8 mouse cellular contexts compared by ENCODE assay signal in the genomic region with DNA sequence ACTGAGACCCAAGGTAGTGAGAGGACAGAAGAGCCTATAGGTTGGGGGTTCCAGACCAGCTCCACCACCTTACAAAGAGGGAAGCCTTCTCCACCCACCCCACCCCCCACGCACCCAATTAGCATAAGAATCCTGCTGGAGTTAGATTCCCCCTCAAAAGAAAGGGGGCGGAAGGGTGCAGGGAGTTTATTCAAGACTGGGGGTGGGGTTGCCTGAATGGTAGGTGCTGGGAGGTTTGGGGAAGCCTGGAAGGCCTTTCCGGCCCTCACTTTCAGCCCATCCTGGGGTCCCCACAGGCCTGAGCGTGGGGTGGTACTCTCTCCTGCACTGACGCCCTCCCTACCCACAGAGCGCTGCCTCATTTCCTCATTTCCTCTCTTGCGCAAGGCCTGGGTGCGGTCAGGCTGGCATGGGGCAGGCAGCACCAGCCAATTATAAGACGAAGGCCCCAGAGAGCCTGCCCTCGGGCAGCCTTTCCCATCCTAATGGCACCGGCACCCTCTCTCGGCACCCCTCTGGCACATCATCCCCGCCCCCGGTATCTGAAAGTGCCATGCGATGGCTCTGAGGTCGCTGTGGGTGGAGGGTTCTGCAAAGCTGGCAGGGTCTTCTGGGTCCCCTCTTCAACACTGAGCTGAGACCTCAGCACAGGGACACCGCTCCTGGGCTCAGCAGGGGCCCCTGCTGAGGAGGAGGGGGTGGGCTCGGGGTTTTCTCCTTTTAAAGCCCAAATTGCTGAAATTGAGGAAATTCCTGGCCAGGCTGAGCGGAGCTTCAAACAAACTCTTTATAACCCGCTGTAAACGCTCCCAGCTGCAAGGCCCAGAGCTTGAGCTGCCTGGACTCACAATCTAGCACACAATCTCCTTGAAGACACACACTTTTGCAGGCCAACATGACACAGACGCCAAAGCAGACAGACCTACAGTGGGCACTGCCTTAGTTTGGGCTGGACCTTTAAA. TPM values are rescaled to one million over a fixed set of nuclear protein-coding genes. Genes with fewer than 3 reads are reported as not detected.
A peak's percentile ranks its signal among the peaks of the same experiment; 100 is the strongest.
DNase-seq lines count a peak whose midpoint lies in the region; ATAC-seq and TF ChIP-seq lines count a peak whose summit lies in the region.

No protein-coding gene starts in this region.

- H3K9me3 ChIP-seq in forebrain, postnatal 0 days (ENCODE audit: low read length): no peaks in the 10 kb centered on the region
- H3K9me3 ChIP-seq in intestine, embryonic 15.5 days: no peaks in the 10 kb centered on the region

- whole genome bisulfite sequencing in forebrain, postnatal 0 days: 19% methylated on average over 22 of the region's 22 CpGs
- WGBS in intestine, embryonic 15.5 days: 20% methylated on average over 22 of the region's 22 CpGs
- 2% methylated on average over 22 of the region's 22 CpGs for WGBS in lung, adult 2 months

- H3K4me3 ChIP-seq in forebrain, postnatal 0 days (ENCODE audit: low read depth, low read length): no peak overlapping the region
- peak overlapping the region; percentile 53 for H3K4me3 ChIP-seq in intestine, embryonic 15.5 days (replicated peaks)
- peak overlapping the region; percentile 67 for H3K4me3 ChIP-seq in lung, adult 2 months (replicated peaks; ENCODE audit: extremely low read depth, low read depth, low read length)

- H3K36me3 ChIP-seq in forebrain, postnatal 0 days (ENCODE audit: insufficient read depth): peaks cover 6% of the 10 kb centered on the region; the same call in 1 of the 2 replicates
- H3K36me3 ChIP-seq in intestine, embryonic 15.5 days: no peaks in the 10 kb centered on the region

- 0 out of 2 replicates have a peak overlapping the region, but pooled peaks have one; percentile 26 for H3K9ac ChIP-seq in forebrain, postnatal 0 days
- H3K9ac ChIP-seq in intestine, embryonic 15.5 days: peak overlapping the region; percentile 15

- DNase-seq in forebrain, postnatal 0 days: no peak
- peak; percentile 91 for DNase-seq in lung, adult 2 months
- peak; percentile 29 for DNase-seq in ovary, postnatal 10 days (ENCODE audit: low spot score)
- DNase-seq in left cerebral cortex, postnatal 36 days (ENCODE audit: low spot score in 2 of 2): no peak
- DNase-seq in thymus, postnatal 10 days (ENCODE audit: low spot score in 2 of 2): no peak

- intact Hi-C loops in left cerebral cortex, postnatal 36 days (cut with DNase I): no loop called here

- H3K4me1 ChIP-seq in forebrain, postnatal 0 days (ENCODE audit: insufficient read depth): peaks cover 19% of the 10 kb centered on the region
- peaks cover 44% of the 10 kb centered on the region for H3K4me1 ChIP-seq in intestine, embryonic 15.5 days (replicated peaks)
- H3K4me1 ChIP-seq in lung, adult 2 months (ENCODE audit: control insufficient read depth, insufficient read depth, low read length): peaks cover 30% of the 10 kb centered on the region

- ATAC-seq in CD4-positive, CD25-positive, alpha-beta regulatory T cell, adult 4 months: peak; percentile 12
- ATAC-seq in activated CD4-positive, CD25-positive, alpha-beta regulatory T cell, adult 4 months: peak; percentile 8
- no peak for ATAC-seq in forebrain, postnatal 0 days
- peak; percentile 39 for ATAC-seq in intestine, embryonic 15.5 days

- TF ChIP-seq POLR2A in lung, adult 2 months (IDR thresholded peaks at IDR 0.05; ENCODE audit: borderline replicate concordance, extremely low read depth, low read depth, low read length): peak; percentile 81; the same call in 1 of the 2 replicates

- TF ChIP-seq CTCF in forebrain, postnatal 0 days (IDR thresholded peaks at IDR 0.05; ENCODE audit: low read depth): no peak
- no peak for TF ChIP-seq CTCF in lung, adult 2 months (IDR thresholded peaks at IDR 0.05; ENCODE audit: insufficient read depth, low read length)

- H3K4me2 ChIP-seq in forebrain, postnatal 0 days (ENCODE audit: low read depth): peak overlapping the region; percentile 20
- peak overlapping the region; percentile 96 for H3K4me2 ChIP-seq in intestine, embryonic 15.5 days (replicated peaks)

- H3K27ac ChIP-seq in forebrain, postnatal 0 days (ENCODE audit: low read depth, low read length): no peak overlapping the region
- peak overlapping the region; percentile 78 for H3K27ac ChIP-seq in intestine, embryonic 15.5 days

- no peaks in the 10 kb centered on the region for H3K27me3 ChIP-seq in forebrain, postnatal 0 days (ENCODE audit: insufficient read depth, low read length)
- H3K27me3 ChIP-seq in intestine, embryonic 15.5 days (replicated peaks): no peaks in the 10 kb centered on the region

RNA-seq across cellular contexts. Expression of gene Itgb7, which starts 11.8 kb away (rescaled TPM):
- 100 to 1,000 TPM; 336 to 432 TPM for polyA plus RNA-seq in CD4-positive, CD25-positive, alpha-beta regulatory T cell, adult 4 months (2017; shearing (Covaris generic))
- 100 to 1,000 TPM; 511 to 537 TPM for polyA plus RNA-seq in activated CD4-positive, CD25-positive, alpha-beta regulatory T cell, adult 4 months (2017; shearing (Covaris generic))
- total RNA-seq in forebrain, postnatal 0 days (2014; rRNA removed): 0.31 and 2.4 TPM in 2 replicates
- 0.50 and 0.75 TPM in 2 replicates for polyA plus RNA-seq in forebrain, postnatal 0 days (2015; fragmentation: Nextera tagmentation; extraction: Ambion mirVana)
- polyA plus RNA-seq in intestine, embryonic 15.5 days (2015; fragmentation: Nextera tagmentation; extraction: Ambion mirVana): 10.8 and 12.9 TPM in 2 replicates
- 22.0 and 32.4 TPM in 2 replicates for polyA plus RNA-seq in lung, adult 2 months (2012; rRNA removed)
- 1 to 10 TPM; 1.1 to 1.5 TPM for total RNA-seq in left cerebral cortex, postnatal 36 days (2021)

RNA-seq across cellular contexts. Expression of gene Rarg, which starts 13.8 kb away (rescaled TPM):
- 10 to 100 TPM; 17.7 to 18.3 TPM for polyA plus RNA-seq in CD4-positive, CD25-positive, alpha-beta regulatory T cell, adult 4 months (2017; shearing (Covaris generic))
- polyA plus RNA-seq in activated CD4-positive, CD25-positive, alpha-beta regulatory T cell, adult 4 months (2017; shearing (Covaris generic)): 10 to 100 TPM; 16.9 to 24.8 TPM
- 6.5 and 12.3 TPM in 2 replicates for total RNA-seq in forebrain, postnatal 0 days (2014; rRNA removed)
- 4.5 and 4.6 TPM in 2 replicates for polyA plus RNA-seq in forebrain, postnatal 0 days (2015; fragmentation: Nextera tagmentation; extraction: Ambion mirVana)
- 15.8 and 16.5 TPM in 2 replicates for polyA plus RNA-seq in intestine, embryonic 15.5 days (2015; fragmentation: Nextera tagmentation; extraction: Ambion mirVana)
- polyA plus RNA-seq in lung, adult 2 months (2012; rRNA removed): 75.1 and 93.9 TPM in 2 replicates
- total RNA-seq in left cerebral cortex, postnatal 36 days (2021): 10 to 100 TPM; 13.1 to 13.9 TPM

RNA-seq across cellular contexts. Expression of gene Gm9918, which starts 26.9 kb away (rescaled TPM):
- polyA plus RNA-seq in CD4-positive, CD25-positive, alpha-beta regulatory T cell, adult 4 months (2017; shearing (Covaris generic)): not detected
- not detected for polyA plus RNA-seq in activated CD4-positive, CD25-positive, alpha-beta regulatory T cell, adult 4 months (2017; shearing (Covaris generic))
- total RNA-seq in forebrain, postnatal 0 days (2014; rRNA removed): 0.15 TPM in 1 of 2 replicates, not detected in the other
- not detected in 2 replicates for polyA plus RNA-seq in forebrain, postnatal 0 days (2015; fragmentation: Nextera tagmentation; extraction: Ambion mirVana)
- polyA plus RNA-seq in intestine, embryonic 15.5 days (2015; fragmentation: Nextera tagmentation; extraction: Ambion mirVana): 0.08 and 0.14 TPM in 2 replicates
- 0.31 and 0.60 TPM in 2 replicates for polyA plus RNA-seq in lung, adult 2 months (2012; rRNA removed)
- total RNA-seq in left cerebral cortex, postnatal 36 days (2021): not detected

RNA-seq across cellular contexts. Expression of gene Mfsd5, which starts 35.7 kb away (rescaled TPM):
- polyA plus RNA-seq in CD4-positive, CD25-positive, alpha-beta regulatory T cell, adult 4 months (2017; shearing (Covaris generic)): 10 to 100 TPM; 28.3 to 31.4 TPM
- polyA plus RNA-seq in activated CD4-positive, CD25-positive, alpha-beta regulatory T cell, adult 4 months (2017; shearing (Covaris generic)): 10 to 100 TPM; 36.7 to 40.7 TPM
- total RNA-seq in forebrain, postnatal 0 days (2014; rRNA removed): 33.2 and 39.3 TPM in 2 replicates
- polyA plus RNA-seq in forebrain, postnatal 0 days (2015; fragmentation: Nextera tagmentation; extraction: Ambion mirVana): 63.0 and 63.7 TPM in 2 replicates
- 66.2 and 67.9 TPM in 2 replicates for polyA plus RNA-seq in intestine, embryonic 15.5 days (2015; fragmentation: Nextera tagmentation; extraction: Ambion mirVana)
- polyA plus RNA-seq in lung, adult 2 months (2012; rRNA removed): 95.4 and 97.1 TPM in 2 replicates
- 10 to 100 TPM; 40.9 to 43.9 TPM for total RNA-seq in left cerebral cortex, postnatal 36 days (2021)

RNA-seq across cellular contexts. Expression of gene Csad, which starts 39.0 kb away (rescaled TPM):
- polyA plus RNA-seq in CD4-positive, CD25-positive, alpha-beta regulatory T cell, adult 4 months (2017; shearing (Covaris generic)): 10 to 100 TPM; 10.7 to 16.9 TPM
- polyA plus RNA-seq in activated CD4-positive, CD25-positive, alpha-beta regulatory T cell, adult 4 months (2017; shearing (Covaris generic)): 1 to 10 TPM; 6.6 to 9.3 TPM
- total RNA-seq in forebrain, postnatal 0 days (2014; rRNA removed): 46.2 and 47.8 TPM in 2 replicates
- polyA plus RNA-seq in forebrain, postnatal 0 days (2015; fragmentation: Nextera tagmentation; extraction: Ambion mirVana): 25.9 and 29.9 TPM in 2 replicates
- 45.8 and 49.3 TPM in 2 replicates for polyA plus RNA-seq in intestine, embryonic 15.5 days (2015; fragmentation: Nextera tagmentation; extraction: Ambion mirVana)
- polyA plus RNA-seq in lung, adult 2 months (2012; rRNA removed): 92.8 and 106 TPM in 2 replicates
- total RNA-seq in left cerebral cortex, postnatal 36 days (2021): 10 to 100 TPM; 23.9 to 29.4 TPM

Comparison
In these comparisons a context has a peak if more than half of its experiments do, and no peak if none do; other contexts are left out.
1. DNase-seq: peak in lung, adult 2 months (single experiment) and ovary, postnatal 10 days (single experiment); none in forebrain, postnatal 0 days (single experiment), left cerebral cortex, postnatal 36 days (0 of 2) and thymus, postnatal 10 days (0 of 2).
2. RNA of gene Itgb7, which starts 11.8 kb away (polyA plus RNA-seq): 511 to 537 TPM in activated CD4-positive, CD25-positive, alpha-beta regulatory T cell, adult 4 months and 336 to 432 TPM in CD4-positive, CD25-positive, alpha-beta regulatory T cell, adult 4 months; 22.0 to 32.4 TPM in lung, adult 2 months, 10.8 to 12.9 TPM in intestine, embryonic 15.5 days and 0.50 to 0.75 TPM in forebrain, postnatal 0 days; every median in the first group is over 10 times any median in the second.